Comparison of ENCODE assay signal across 11 mouse cellular contexts in genomic region chr13:98366469-98367275, GRCm38 (mm10). TPM values are rescaled to one million over a fixed set of nuclear protein-coding genes. Genes with fewer than 3 reads are reported as not detected.
DNase-seq lines count a peak whose midpoint lies in the region; ATAC-seq lines count a peak whose summit lies in the region.
"Had no signal": no experiment of that assay in that cellular context is flagged by ENCODE, and none has a peak within 500 bp of the region (broad histone marks: within the 10 kb centered on the region; RNA-seq: fewer than 3 reads in every experiment).

No protein-coding gene starts in this region.

- DNase-seq in kidney, adult 8-10 months: no peak
- DNase-seq in embryo, embryonic 11 days: peak; percentile 66
- no peak for DNase-seq in neural tube, embryonic 11.5 days (ENCODE audit: low spot score)
- DNase-seq in layer of hippocampus, adult 9-11 months: no peak
- DNase-seq in adrenal gland, adult 8-10 months: no peak
- DNase-seq in left cerebral cortex, postnatal 36 days (ENCODE audit: low spot score in 2 of 2): no peak
- DNase-seq: cerebellum, adult 18-20 months had no signal

- H3K4me1 ChIP-seq in kidney, embryonic 14.5 days (ENCODE audit: control insufficient read depth, insufficient read depth, low read length): peaks cover 17% of the 10 kb centered on the region
- no peaks in the 10 kb centered on the region; the same call in 1 of the 2 replicates for H3K4me1 ChIP-seq in hindbrain, embryonic 16.5 days (ENCODE audit: control insufficient read depth, insufficient read depth, low read depth, low read length)
- peaks cover 11% of the 10 kb centered on the region; the same call in 1 of the 2 replicates for H3K4me1 ChIP-seq in neural tube, embryonic 11.5 days (ENCODE audit: control insufficient read depth, insufficient read depth, low read length)

- H3K36me3 ChIP-seq in kidney, embryonic 14.5 days (ENCODE audit: control insufficient read depth, insufficient read depth, low read length): no peaks in the 10 kb centered on the region
- no peaks in the 10 kb centered on the region for H3K36me3 ChIP-seq in hindbrain, embryonic 16.5 days (ENCODE audit: control insufficient read depth, insufficient read depth, low read length)
- H3K36me3 ChIP-seq in neural tube, embryonic 11.5 days (ENCODE audit: control insufficient read depth, insufficient read depth, low read length): no peaks in the 10 kb centered on the region

- peak overlapping the region; percentile 39 for H3K4me3 ChIP-seq in kidney, embryonic 14.5 days (ENCODE audit: low read length)
- H3K4me3 ChIP-seq in hindbrain, embryonic 16.5 days (ENCODE audit: low read length): peak overlapping the region; percentile 10
- H3K4me3 ChIP-seq in neural tube, embryonic 11.5 days (ENCODE audit: low read depth, low read length): peak overlapping the region; percentile 23

- H3K27ac ChIP-seq in kidney, embryonic 14.5 days (ENCODE audit: low read depth, low read length): peak overlapping the region; percentile 88; the same call in 1 of the 2 replicates
- H3K27ac ChIP-seq in hindbrain, embryonic 16.5 days (ENCODE audit: low read depth, low read length): no peak overlapping the region
- H3K27ac ChIP-seq in neural tube, embryonic 11.5 days (ENCODE audit: low read depth, low read length): no peak overlapping the region

- intact Hi-C loops in left cerebral cortex, postnatal 36 days (cut with DNase I): no loop called here

- peak overlapping the region; percentile 53 for H3K4me2 ChIP-seq in kidney, embryonic 14.5 days (replicated peaks; ENCODE audit: low read depth, low read length)
- peak overlapping the region; percentile 32 for H3K4me2 ChIP-seq in hindbrain, embryonic 16.5 days (ENCODE audit: low read length)
- peak overlapping the region; percentile 45 for H3K4me2 ChIP-seq in neural tube, embryonic 11.5 days (ENCODE audit: low read depth)

- ATAC-seq in kidney, embryonic 14.5 days (ENCODE audit: low FRiP score, low TSS enrichment): no peak
- no peak for ATAC-seq in hindbrain, embryonic 16.5 days
- ATAC-seq in neural tube, embryonic 11.5 days (ENCODE audit: insufficient read depth, low FRiP score, low TSS enrichment): no peak
- ATAC-seq: inflammation-experienced regulatory T-cells, adult 6 months had no signal

- H3K9ac ChIP-seq in kidney, embryonic 14.5 days (ENCODE audit: low read depth, low read length): peak overlapping the region; percentile 48; the same call in 1 of the 2 replicates
- H3K9ac ChIP-seq in hindbrain, embryonic 16.5 days (ENCODE audit: low read depth, low read length): no peak overlapping the region
- no peak overlapping the region for H3K9ac ChIP-seq in neural tube, embryonic 11.5 days (ENCODE audit: low read length)

- WGBS in kidney, embryonic 14.5 days: 3% methylated on average over 43 of the region's 43 CpGs
- WGBS in hindbrain, embryonic 16.5 days: under 1% methylated on average over 38 of the region's 43 CpGs
- 1% methylated on average over 43 of the region's 43 CpGs for WGBS in neural tube, embryonic 11.5 days

- peaks cover 49% of the 10 kb centered on the region for H3K27me3 ChIP-seq in kidney, embryonic 14.5 days (ENCODE audit: control insufficient read depth, insufficient read depth, low read length)
- peaks cover 66% of the 10 kb centered on the region for H3K27me3 ChIP-seq in hindbrain, embryonic 16.5 days (replicated peaks; ENCODE audit: control insufficient read depth, insufficient read depth, low read length)
- H3K27me3 ChIP-seq in neural tube, embryonic 11.5 days (ENCODE audit: control insufficient read depth, insufficient read depth, low read length): peaks cover 85% of the 10 kb centered on the region

- H3K9me3 ChIP-seq in kidney, embryonic 14.5 days (ENCODE audit: control insufficient read depth, low read length): no peaks in the 10 kb centered on the region
- H3K9me3 ChIP-seq in hindbrain, embryonic 16.5 days (ENCODE audit: control insufficient read depth, low read length): peaks cover 4% of the 10 kb centered on the region; the same call in 1 of the 2 replicates
- no peaks in the 10 kb centered on the region for H3K9me3 ChIP-seq in neural tube, embryonic 11.5 days (ENCODE audit: control insufficient read depth, low read length)

RNA-seq across cellular contexts. Expression of gene Foxd1, which starts 12.6 kb away (rescaled TPM):
- polyA plus RNA-seq in kidney, embryonic 14.5 days (2014; fragmentation: Nextera tagmentation; extraction: Ambion mirVana): 8.5 and 12.8 TPM in 2 replicates
- 0.43 and 0.75 TPM in 2 replicates for polyA plus RNA-seq in hindbrain, embryonic 16.5 days (2015; fragmentation: Nextera tagmentation; extraction: Ambion mirVana)
- polyA plus RNA-seq in neural tube, embryonic 11.5 days (2014; fragmentation: Nextera tagmentation; extraction: Ambion mirVana): 5.5 and 7.2 TPM in 2 replicates
- total RNA-seq in adrenal gland, adult 8-10 months (2022): 1 to 10 TPM in 3 of 4 experiments, under 1 TPM in 1; 0.96 to 1.8 (median 1.4) TPM
- 1 to 10 TPM; 1.1 to 2.1 TPM for total RNA-seq in left cerebral cortex, postnatal 36 days (2021)
- total RNA-seq: MEL had no signal
- polyA plus RNA-seq: inflammation-experienced regulatory T-cells, adult 6 months had no signal

RNA-seq across cellular contexts. Expression of gene Btf3, which starts 49.9 kb away (rescaled TPM):
- polyA plus RNA-seq in kidney, embryonic 14.5 days (2014; fragmentation: Nextera tagmentation; extraction: Ambion mirVana): 811 and 923 TPM in 2 replicates
- polyA plus RNA-seq in hindbrain, embryonic 16.5 days (2015; fragmentation: Nextera tagmentation; extraction: Ambion mirVana): 428 and 449 TPM in 2 replicates
- 738 and 767 TPM in 2 replicates for polyA plus RNA-seq in neural tube, embryonic 11.5 days (2014; fragmentation: Nextera tagmentation; extraction: Ambion mirVana)
- total RNA-seq in adrenal gland, adult 8-10 months (2022): 100 to 1,000 TPM; 278 to 323 (median 310) TPM
- total RNA-seq in left cerebral cortex, postnatal 36 days (2021): 100 to 1,000 TPM; 170 to 181 TPM
